Mouse (Mus musculus) monocyte, adult 2 months (primary cell): ENCODE measurements around the gene Zfp654.

Source experiments
- DNase-seq, 2 experiments: peaks; one replicate each; pipeline ENCODE4 v3.0.0; 2022; ENCODE audit warnings: low spot score in 2 of 2, low read depth in 1 of 2

Gene Zfp654

GRCm38 (mm10) chr16:64852891-64853290 is 1.4 kb upstream of the Zfp654 start:
- DNase-seq: no peak

GRCm38 (mm10) chr16:64852441-64852871 is 1.0 kb upstream of the Zfp654 start:
- peak in 1 of 2 experiments; percentile 2 for DNase-seq

- DNase-seq: no peak
Measured at GRCm38 (mm10) chr16:64851085-64851562, 328 bp downstream of the Zfp654 start.

GRCm38 (mm10) chr16:64850287-64851084 is 966 bp downstream of the Zfp654 start:
- no peak for DNase-seq

GRCm38 (mm10) chr16:64845947-64846346 is 5.5 kb downstream of the Zfp654 start:
- no peak for DNase-seq

GRCm38 (mm10) chr16:64842374-64842729 is 9.1 kb downstream of the Zfp654 start:
- no peak for DNase-seq

GRCm38 (mm10) chr16:64841481-64842373 is 9.7 kb downstream of the Zfp654 start:
- no peak for DNase-seq

- DNase-seq: no peak
Measured at GRCm38 (mm10) chr16:64836709-64837108, 14.7 kb downstream of the Zfp654 start.

- DNase-seq: no peak
Measured at GRCm38 (mm10) chr16:64835996-64836545, 15.4 kb downstream of the Zfp654 start.

GRCm38 (mm10) chr16:64830291-64830690 is 21.2 kb downstream of the Zfp654 start:
- no peak for DNase-seq

GRCm38 (mm10) chr16:64824474-64824873 is 27.0 kb downstream of the Zfp654 start:
- no peak for DNase-seq

- no peak for DNase-seq
Measured at GRCm38 (mm10) chr16:64823890-64824289, 27.6 kb downstream of the Zfp654 start.

- DNase-seq: no peak
Measured at GRCm38 (mm10) chr16:64817094-64817765, 34.2 kb downstream of the Zfp654 start.

GRCm38 (mm10) chr16:64803041-64803440 is 48.4 kb downstream of the Zfp654 start:
- DNase-seq: no peak

- DNase-seq: peak in 1 of 2 experiments; percentile 1
Measured at GRCm38 (mm10) chr16:64801638-64802037, 49.8 kb downstream of the Zfp654 start.

GRCm38 (mm10) chr16:64800393-64800792 is 51.1 kb downstream of the Zfp654 start:
- DNase-seq: no peak

GRCm38 (mm10) chr16:64794802-64795201 is 56.6 kb downstream of the Zfp654 start:
- no peak for DNase-seq

GRCm38 (mm10) chr16:64789706-64790105 is 61.7 kb downstream of the Zfp654 start:
- DNase-seq: no peak

GRCm38 (mm10) chr16:64775516-64775915 is 75.9 kb downstream of the Zfp654 start:
- no peak for DNase-seq

GRCm38 (mm10) chr16:64771431-64771818 is 80.0 kb downstream of the Zfp654 start:
- DNase-seq: no peak
